Mouse (Mus musculus): ENCODE data around the gene Map3k11.

- TF ChIP-seq CTCF (conservative IDR thresholded peaks at IDR 0.05; ENCODE audit: insufficient read depth, insufficient read length, low read depth, low read length) (no peak), POLR2A (IDR thresholded peaks at IDR 0.05; ENCODE audit: low read depth, low read length) (no peak)
Observed at GRCm38 (mm10) chr19:5640339-5640738, 48.2 kb upstream of the Map3k11 start.
